Mouse (Mus musculus): ENCODE results near the gene Nosip. TPM values are rescaled to one million over a fixed set of nuclear protein-coding genes. Genes with fewer than 3 reads are reported as not detected.

The Nosip gene
- total RNA-seq, 2 experiments from 2014 or later = 42.2 to 49.4 TPM

Other genes starting within 250 kb of the Nosip start
Only the 30 nearest of the 36 such genes appear.
- gene Pnkp, start 205.3 kb upstream of the Nosip start, total RNA-seq (2014; fragmentation: Nextera tagmentation) = 61.3 and 65.7 TPM in 2 replicates
- 51.0 and 79.6 TPM in 2 replicates for gene Pnkp, start 205.3 kb upstream of the Nosip start, total RNA-seq (2017)
- gene Ptov1, start 192.6 kb upstream of the Nosip start, total RNA-seq (2014; fragmentation: Nextera tagmentation) = 67.0 and 95.4 TPM in 2 replicates
- gene Ptov1, start 192.6 kb upstream of the Nosip start, total RNA-seq (2017) = 24.4 and 32.1 TPM in 2 replicates
- gene Med25, start 169.7 kb upstream of the Nosip start, total RNA-seq (2014; fragmentation: Nextera tagmentation) = 26.7 and 51.2 TPM in 2 replicates
- 9.2 and 15.6 TPM in 2 replicates for gene Med25, start 169.7 kb upstream of the Nosip start, total RNA-seq (2017)
- gene Fuz, start 166.3 kb upstream of the Nosip start, total RNA-seq (2014; fragmentation: Nextera tagmentation) = 13.6 TPM in 2 replicates
- gene Fuz, start 166.3 kb upstream of the Nosip start, total RNA-seq (2017) = 16.5 and 18.0 TPM in 2 replicates
- gene Ap2a1, start 132.9 kb upstream of the Nosip start, total RNA-seq (2014; fragmentation: Nextera tagmentation) = 40.8 and 84.2 TPM in 2 replicates
- gene Ap2a1, start 132.9 kb upstream of the Nosip start, total RNA-seq (2017) = 28.6 and 30.1 TPM in 2 replicates
- gene Tsks, start 119.2 kb upstream of the Nosip start, total RNA-seq (2014; fragmentation: Nextera tagmentation) = not detected in 2 replicates
- gene Tsks, start 119.2 kb upstream of the Nosip start, total RNA-seq (2017) = 0.17 TPM in 1 of 2 replicates, not detected in the other
- gene Cpt1c, start 87.6 kb upstream of the Nosip start, total RNA-seq (2014; fragmentation: Nextera tagmentation) = not detected in 2 replicates
- gene Cpt1c, start 87.6 kb upstream of the Nosip start, total RNA-seq (2017) = not detected in 2 replicates
- gene Prmt1, start 75.9 kb upstream of the Nosip start, total RNA-seq (2014; fragmentation: Nextera tagmentation) = 104 and 115 TPM in 2 replicates
- 138 and 190 TPM in 2 replicates for gene Prmt1, start 75.9 kb upstream of the Nosip start, total RNA-seq (2017)
- gene Irf3, start 64.8 kb upstream of the Nosip start, total RNA-seq (2014; fragmentation: Nextera tagmentation) = 76.6 and 105 TPM in 2 replicates
- gene Irf3, start 64.8 kb upstream of the Nosip start, total RNA-seq (2017) = 87.5 and 88.9 TPM in 2 replicates
- gene Bcl2l12, start 63.7 kb upstream of the Nosip start, total RNA-seq (2014; fragmentation: Nextera tagmentation) = 19.4 and 57.9 TPM in 2 replicates
- 18.4 and 32.9 TPM in 2 replicates for gene Bcl2l12, start 63.7 kb upstream of the Nosip start, total RNA-seq (2017)
- 28.6 and 29.8 TPM in 2 replicates for gene Scaf1, start 46.1 kb upstream of the Nosip start, total RNA-seq (2014; fragmentation: Nextera tagmentation)
- gene Scaf1, start 46.1 kb upstream of the Nosip start, total RNA-seq (2017) = 15.7 and 17.8 TPM in 2 replicates
- gene Rras, start 44.5 kb upstream of the Nosip start, total RNA-seq (2014; fragmentation: Nextera tagmentation) = 2.3 and 7.8 TPM in 2 replicates
- 1.0 and 1.4 TPM in 2 replicates for gene Rras, start 44.5 kb upstream of the Nosip start, total RNA-seq (2017)
- gene Prr12, start 9.5 kb upstream of the Nosip start, total RNA-seq (2014; fragmentation: Nextera tagmentation) = 21.1 and 29.6 TPM in 2 replicates
- 1.7 and 4.1 TPM in 2 replicates for gene Prr12, start 9.5 kb upstream of the Nosip start, total RNA-seq (2017)
- gene Prrg2, start 248 bp downstream of the Nosip start, total RNA-seq (2014; fragmentation: Nextera tagmentation) = 6.8 and 9.4 TPM in 2 replicates
- 4.8 and 5.3 TPM in 2 replicates for gene Prrg2, start 248 bp downstream of the Nosip start, total RNA-seq (2017)
- 2.2 and 11.6 TPM in 2 replicates for gene Rcn3, start 29.8 kb downstream of the Nosip start, total RNA-seq (2014; fragmentation: Nextera tagmentation)
- 4.1 and 7.0 TPM in 2 replicates for gene Rcn3, start 29.8 kb downstream of the Nosip start, total RNA-seq (2017)
- gene Fcgrt, start 41.4 kb downstream of the Nosip start, total RNA-seq (2014; fragmentation: Nextera tagmentation) = 2.1 and 3.8 TPM in 2 replicates
- gene Fcgrt, start 41.4 kb downstream of the Nosip start, total RNA-seq (2017) = 2.7 and 3.6 TPM in 2 replicates
- gene Rps11, start 62.0 kb downstream of the Nosip start, total RNA-seq (2014; fragmentation: Nextera tagmentation) = 3,834 and 4,027 TPM in 2 replicates
- gene Rps11, start 62.0 kb downstream of the Nosip start, total RNA-seq (2017) = 963 and 1,110 TPM in 2 replicates
- 3,523 and 3,605 TPM in 2 replicates for gene Rpl13a, start 66.3 kb downstream of the Nosip start, total RNA-seq (2014; fragmentation: Nextera tagmentation)
- gene Rpl13a, start 66.3 kb downstream of the Nosip start, total RNA-seq (2017) = 3,792 and 4,750 TPM in 2 replicates
- not detected in 2 replicates for gene Gm45713, start 73.8 kb downstream of the Nosip start, total RNA-seq (2014; fragmentation: Nextera tagmentation)
- gene Gm45713, start 73.8 kb downstream of the Nosip start, total RNA-seq (2017) = 0.10 and 0.13 TPM in 2 replicates
- 7.4 and 8.2 TPM in 2 replicates for gene Flt3l, start 74.0 kb downstream of the Nosip start, total RNA-seq (2014; fragmentation: Nextera tagmentation)
- gene Flt3l, start 74.0 kb downstream of the Nosip start, total RNA-seq (2017) = 2.3 and 5.7 TPM in 2 replicates
- gene Pih1d1, start 91.9 kb downstream of the Nosip start, total RNA-seq (2014; fragmentation: Nextera tagmentation) = 74.2 and 91.6 TPM in 2 replicates
- gene Pih1d1, start 91.9 kb downstream of the Nosip start, total RNA-seq (2017) = 48.8 and 58.4 TPM in 2 replicates
- gene Aldh16a1, start 92.2 kb downstream of the Nosip start, total RNA-seq (2014; fragmentation: Nextera tagmentation) = 53.4 and 59.8 TPM in 2 replicates
- gene Aldh16a1, start 92.2 kb downstream of the Nosip start, total RNA-seq (2017) = 31.2 and 42.5 TPM in 2 replicates
- gene Slc17a7, start 101.5 kb downstream of the Nosip start, total RNA-seq (2014; fragmentation: Nextera tagmentation) = 0.17 TPM in 1 of 2 replicates, not detected in the other
- not detected in 2 replicates for gene Slc17a7, start 101.5 kb downstream of the Nosip start, total RNA-seq (2017)
- not detected in 2 replicates for gene Gfy, start 117.1 kb downstream of the Nosip start, total RNA-seq (2014; fragmentation: Nextera tagmentation)
- not detected in 2 replicates for gene Gfy, start 117.1 kb downstream of the Nosip start, total RNA-seq (2017)
- not detected in 2 replicates for gene Pth2, start 118.6 kb downstream of the Nosip start, total RNA-seq (2014; fragmentation: Nextera tagmentation)
- not detected in 2 replicates for gene Pth2, start 118.6 kb downstream of the Nosip start, total RNA-seq (2017)
- gene Ccdc155, start 142.5 kb downstream of the Nosip start, total RNA-seq (2014; fragmentation: Nextera tagmentation) = not detected in 2 replicates
- gene Ccdc155, start 142.5 kb downstream of the Nosip start, total RNA-seq (2017) = 0.26 and 0.67 TPM in 2 replicates
- 2.3 and 9.5 TPM in 2 replicates for gene Dkkl1, start 149.7 kb downstream of the Nosip start, total RNA-seq (2014; fragmentation: Nextera tagmentation)
- 0.77 TPM in 1 of 2 replicates, not detected in the other for gene Dkkl1, start 149.7 kb downstream of the Nosip start, total RNA-seq (2017)
- gene Tead2, start 153.3 kb downstream of the Nosip start, total RNA-seq (2014; fragmentation: Nextera tagmentation) = 0.62 TPM in 1 of 2 replicates, not detected in the other
- gene Tead2, start 153.3 kb downstream of the Nosip start, total RNA-seq (2017) = not detected in 2 replicates
- gene Cd37, start 176.7 kb downstream of the Nosip start, total RNA-seq (2014; fragmentation: Nextera tagmentation) = 104 and 177 TPM in 2 replicates
- 59.5 and 69.2 TPM in 2 replicates for gene Cd37, start 176.7 kb downstream of the Nosip start, total RNA-seq (2017)
- not detected in 2 replicates for gene Slc6a16, start 178.7 kb downstream of the Nosip start, total RNA-seq (2014; fragmentation: Nextera tagmentation)
- gene Slc6a16, start 178.7 kb downstream of the Nosip start, total RNA-seq (2017) = not detected in 2 replicates

All from granulocyte monocyte progenitor cell, adult 5-6 weeks (primary cell).